Mouse (Mus musculus) limb, embryonic 10.5 days (tissue): ENCODE results near the gene Zfp704. TPM values are rescaled to one million over a fixed set of nuclear protein-coding genes. Genes with fewer than 3 reads are reported as not detected.
A peak's percentile ranks its signal among the peaks of the same experiment; 100 is the strongest.

ENCODE experiments used
- DNase-seq: peaks from one replicate; pipeline ENCODE4 v3.0.0-alpha.2; 2017; ENCODE audit warnings: low spot score
- H3K27ac ChIP-seq: fragments of 300-500 bp; sonication (generic); 2 replicates; pipeline ENCODE4 v1.5.1; 2016; ENCODE audit warnings: mild to moderate bottlenecking
- H3K27me3 ChIP-seq: fragments of 300-500 bp; sonication (generic); 2 replicates; pipeline ENCODE4 v1.6.1; 2016; ENCODE audit warnings: low read depth, mild to moderate bottlenecking; ENCODE audit not compliant: poor library complexity, severe bottlenecking
- H3K36me3 ChIP-seq: fragments of 300-500 bp; sonication (generic); 2 replicates; pipeline ENCODE4 v1.6.1; 2016; ENCODE audit warnings: mild to moderate bottlenecking, moderate library complexity
- H3K4me1 ChIP-seq: fragments of 300-500 bp; sonication (generic); 2 replicates; pipeline ENCODE4 v1.6.1; 2016
- H3K4me3 ChIP-seq: fragments of 300-500 bp; sonication (generic); 2 replicates; pipeline ENCODE4 v1.5.1; 2016; ENCODE audit warnings: mild to moderate bottlenecking, moderate library complexity
- H3K9me3 ChIP-seq: fragments of 300-500 bp; sonication (generic); replicated peaks from 2 replicates; pipeline ENCODE4 v1.6.1; 2016; ENCODE audit warnings: mild to moderate bottlenecking
- WGBS: fragments of 180-500 bp; shearing (Covaris S2); methylation state at CpG from one replicate; pipeline ENCODE4 v1.1.7; 2016; 5-methylcytosine and 5-hydroxymethylcytosine counted together
- polyA plus RNA-seq: library from polyadenylated mRNA; unstranded; fragments of >200 nt; fragmentation: Nextera tagmentation; extraction: Ambion mirVana; gene quantifications from 2 replicates; pipeline ENCODE4 v1.2.1, GENCODE M21; 2016

The Zfp704 gene
- polyA plus RNA-seq, 1 experiment from 2014 or later: 10.1 TPM

GRCm38 (mm10) chr3:9405341-9405740, 204.5 kb downstream of the Zfp704 start:
- Histone ChIP-seq H3K4me1 (peaks cover 17% of the 10 kb centered on the region), H3K36me3 (no peaks in the 10 kb centered on the region), H3K4me3 (no peak overlapping the region), H3K9me3 (no peaks in the 10 kb centered on the region), H3K27ac (no peak overlapping the region), H3K27me3 (no peaks in the 10 kb centered on the region)
- no peak for DNase-seq
- 86% methylated on average over 9 of the region's 9 CpGs for WGBS

- H3K36me3 ChIP-seq: no peaks in the 10 kb centered on the region
- 78% methylated on average over 5 of the region's 5 CpGs for WGBS
- H3K4me3 ChIP-seq: no peak overlapping the region
- no peaks in the 10 kb centered on the region for H3K9me3 ChIP-seq
- H3K4me1 ChIP-seq: peaks cover 17% of the 10 kb centered on the region
- H3K27me3 ChIP-seq: no peaks in the 10 kb centered on the region
- no peak overlapping the region for H3K27ac ChIP-seq
- no peak for DNase-seq
Measured at GRCm38 (mm10) chr3:9403255-9404050, 206.4 kb downstream of the Zfp704 start.

- Histone ChIP-seq H3K27ac (no peak overlapping the region), H3K9me3 (no peaks in the 10 kb centered on the region), H3K4me3 (no peak overlapping the region), H3K36me3 (no peaks in the 10 kb centered on the region), H3K27me3 (no peaks in the 10 kb centered on the region), H3K4me1 (peaks cover 17% of the 10 kb centered on the region)
- no peak for DNase-seq
- WGBS: 59% methylated on average over 5 of the region's 5 CpGs
Measured at GRCm38 (mm10) chr3:9402836-9403235, 207.0 kb downstream of the Zfp704 start.

- Histone ChIP-seq H3K4me3 (no peak overlapping the region), H3K9me3 (no peaks in the 10 kb centered on the region), H3K4me1 (peaks cover 16% of the 10 kb centered on the region), H3K36me3 (no peaks in the 10 kb centered on the region), H3K27ac (no peak overlapping the region), H3K27me3 (no peaks in the 10 kb centered on the region)
- DNase-seq: no peak
- 89% methylated on average over 5 of the region's 5 CpGs for WGBS
Measured at GRCm38 (mm10) chr3:9402345-9402744, 207.5 kb downstream of the Zfp704 start.

GRCm38 (mm10) chr3:9401685-9402084, 208.2 kb downstream of the Zfp704 start:
- no peak overlapping the region for H3K4me3 ChIP-seq
- peaks cover 11% of the 10 kb centered on the region; the same call in 1 of the 2 replicates for H3K4me1 ChIP-seq
- H3K9me3 ChIP-seq: no peaks in the 10 kb centered on the region
- no peak for DNase-seq
- 64% methylated on average over 6 of the region's 6 CpGs for WGBS
- no peaks in the 10 kb centered on the region for H3K27me3 ChIP-seq
- no peak overlapping the region for H3K27ac ChIP-seq
- H3K36me3 ChIP-seq: no peaks in the 10 kb centered on the region

GRCm38 (mm10) chr3:9400886-9401221, 209.0 kb downstream of the Zfp704 start:
- WGBS: 82% methylated on average over 3 of the region's 3 CpGs

GRCm38 (mm10) chr3:9400201-9400885, 209.5 kb downstream of the Zfp704 start:
- no peaks in the 10 kb centered on the region for H3K36me3 ChIP-seq
- 70% methylated on average over 3 of the region's 3 CpGs for WGBS
- DNase-seq: no peak

More at GRCm38 (mm10) chr3:9400886-9401221, 209.0 kb downstream of the Zfp704 start:
- Histone ChIP-seq H3K4me3 (no peak overlapping the region), H3K9me3 (no peaks in the 10 kb centered on the region), H3K27ac (no peak overlapping the region), H3K27me3 (no peaks in the 10 kb centered on the region), H3K36me3 (no peaks in the 10 kb centered on the region), H3K4me1 (peaks cover 11% of the 10 kb centered on the region; the same call in 1 of the 2 replicates)
- no peak for DNase-seq

GRCm38 (mm10) chr3:9398271-9398670, 211.6 kb downstream of the Zfp704 start:
- 68% methylated on average over 5 of the region's 5 CpGs for WGBS
- no peaks in the 10 kb centered on the region for H3K36me3 ChIP-seq
- H3K9me3 ChIP-seq: no peaks in the 10 kb centered on the region
- no peaks in the 10 kb centered on the region for H3K27me3 ChIP-seq
- peaks cover 11% of the 10 kb centered on the region; the same call in 1 of the 2 replicates for H3K4me1 ChIP-seq
- no peak overlapping the region for H3K27ac ChIP-seq
- DNase-seq: peak; percentile 14
- no peak overlapping the region for H3K4me3 ChIP-seq

More at GRCm38 (mm10) chr3:9400201-9400885, 209.5 kb downstream of the Zfp704 start:
- H3K9me3 ChIP-seq: no peaks in the 10 kb centered on the region
- no peak overlapping the region for H3K27ac ChIP-seq
- no peak overlapping the region for H3K4me3 ChIP-seq
- peaks cover 11% of the 10 kb centered on the region; the same call in 1 of the 2 replicates for H3K4me1 ChIP-seq
- no peaks in the 10 kb centered on the region for H3K27me3 ChIP-seq
